Mouse (Mus musculus) C2C12 (cell line): ENCODE results near the gene Por. TPM values are rescaled to one million over a fixed set of nuclear protein-coding genes. Genes with fewer than 3 reads are reported as not detected.

Experiments
- H3K27me3 ChIP-seq: one replicate; pipeline ENCODE4 v1.6.1; 2011; ENCODE audit not compliant: control insufficient read depth, insufficient read depth, insufficient read length
- H3K36me3 ChIP-seq: one replicate; pipeline ENCODE4 v1.6.1; 2011; ENCODE audit not compliant: control insufficient read depth, insufficient read depth
- H3K4me3 ChIP-seq: one replicate; pipeline ENCODE4 v1.5.1; 2011; ENCODE audit warnings: mild to moderate bottlenecking, control low read depth; ENCODE audit not compliant: poor library complexity, insufficient read depth, severe bottlenecking
- H3K79me2 ChIP-seq: one replicate; pipeline ENCODE4 v1.6.1; 2011; ENCODE audit not compliant: control insufficient read depth, insufficient read depth
- H3K79me3 ChIP-seq: one replicate; pipeline ENCODE4 v1.6.1; 2011; ENCODE audit warnings: low read depth, control low read depth
- H3ac ChIP-seq: one replicate; pipeline ENCODE3; 2011; ENCODE audit warnings: low read depth; ENCODE audit not compliant: control insufficient read depth, insufficient read length
- CEBPB ChIP-seq: IDR thresholded peaks from one replicate; pipeline ENCODE4 v1.6.1; 2011; ENCODE audit warnings: low read depth, mild to moderate bottlenecking, control low read depth, moderate library complexity
- CTCF ChIP-seq: IDR thresholded peaks from one replicate; pipeline ENCODE4 v1.5.1; 2011; ENCODE audit not compliant: control insufficient read depth, insufficient read depth, insufficient read length
- FOSL1 ChIP-seq: IDR thresholded peaks from one replicate; pipeline ENCODE4 v1.8.0; 2011; ENCODE audit warnings: mild to moderate bottlenecking, low read length; ENCODE audit not compliant: poor library complexity, insufficient read depth, severe bottlenecking
- MAX ChIP-seq: IDR thresholded peaks from one replicate; pipeline ENCODE4 v1.6.1; 2011; ENCODE audit warnings: mild to moderate bottlenecking, control low read depth
- MYOD1 ChIP-seq: IDR thresholded peaks from one replicate; pipeline ENCODE4 v1.6.1; 2011; ENCODE audit warnings: low read depth; ENCODE audit not compliant: control insufficient read depth, insufficient read length
- MYOG ChIP-seq: IDR thresholded peaks from one replicate; pipeline ENCODE4 v1.6.1; 2011; ENCODE audit not compliant: control insufficient read depth, insufficient read length; ENCODE audit errors: extremely low read depth
- USF1 ChIP-seq: IDR thresholded peaks from one replicate; pipeline ENCODE4 v1.6.1; 2011; ENCODE audit warnings: low read depth, mild to moderate bottlenecking, control low read depth, moderate library complexity
- polyA plus RNA-seq: library from polyadenylated mRNA; unstranded; fragments of >200 nt; fragmentation: generic; extraction: Trizol; gene quantifications from one replicate; pipeline ENCODE4 v1.2.1, GENCODE M21; 2012; ENCODE audit warnings: missing spikeins

Gene Por
- polyA plus RNA-seq, 1 experiment, result 106 TPM

- Histone ChIP-seq H3ac (no peak overlapping the region), H3K36me3 (no peaks in the 10 kb centered on the region), H3K4me3 (no peak overlapping the region), H3K27me3 (no peaks in the 10 kb centered on the region), H3K79me2 (no peaks in the 10 kb centered on the region), H3K79me3 (no peaks in the 10 kb centered on the region)
- TF ChIP-seq FOSL1 (no peak), USF1 (no peak), CEBPB (no peak), MYOG (no peak), MYOD1 (no peak)
Observed at GRCm38 (mm10) chr5:135651536-135651935, 18.3 kb upstream of the Por start.

GRCm38 (mm10) chr5:135653209-135653608 lies 16.6 kb upstream of the Por start:
- Histone ChIP-seq H3K27me3 (no peaks in the 10 kb centered on the region), H3K79me3 (no peaks in the 10 kb centered on the region), H3K4me3 (no peak overlapping the region), H3ac (no peak overlapping the region), H3K79me2 (no peaks in the 10 kb centered on the region), H3K36me3 (no peaks in the 10 kb centered on the region)
- no peak for TF ChIP-seq MYOG
- no peak for TF ChIP-seq MAX
- no peak for TF ChIP-seq CEBPB
- no peak for TF ChIP-seq FOSL1

- H3K27me3 ChIP-seq, result no peaks in the 10 kb centered on the region
- H3ac ChIP-seq, result no peak overlapping the region
- no peak for TF ChIP-seq MYOD1
- H3K36me3 ChIP-seq, result no peaks in the 10 kb centered on the region
- H3K4me3 ChIP-seq, result no peak overlapping the region
- no peaks in the 10 kb centered on the region for H3K79me2 ChIP-seq
- no peaks in the 10 kb centered on the region for H3K79me3 ChIP-seq
Observed at GRCm38 (mm10) chr5:135656046-135656445, 13.8 kb upstream of the Por start.

GRCm38 (mm10) chr5:135657128-135657527 lies 12.7 kb upstream of the Por start:
- Histone ChIP-seq H3K79me3 (no peaks in the 10 kb centered on the region), H3ac (no peak overlapping the region), H3K27me3 (no peaks in the 10 kb centered on the region), H3K79me2 (no peaks in the 10 kb centered on the region), H3K36me3 (no peaks in the 10 kb centered on the region), H3K4me3 (no peak overlapping the region)
- TF ChIP-seq FOSL1 (no peak), CTCF (no peak), CEBPB (no peak), USF1 (no peak), MYOG (no peak), MYOD1 (no peak), MAX (no peak)

GRCm38 (mm10) chr5:135657703-135658373 lies 12.0 kb upstream of the Por start:
- TF ChIP-seq FOSL1, result no peak
- no peak for TF ChIP-seq MYOG
- no peak for TF ChIP-seq CEBPB
- TF ChIP-seq CTCF, result no peak
- no peak for TF ChIP-seq USF1
- no peak for TF ChIP-seq MAX
- no peak for TF ChIP-seq MYOD1
- Histone ChIP-seq H3K27me3 (no peaks in the 10 kb centered on the region), H3K79me2 (no peaks in the 10 kb centered on the region), H3K79me3 (no peaks in the 10 kb centered on the region), H3K36me3 (no peaks in the 10 kb centered on the region), H3K4me3 (no peak overlapping the region), H3ac (no peak overlapping the region)

- H3K36me3 ChIP-seq, result no peaks in the 10 kb centered on the region
- no peaks in the 10 kb centered on the region for H3K27me3 ChIP-seq
- H3ac ChIP-seq, result no peak overlapping the region
- no peak overlapping the region for H3K4me3 ChIP-seq
- H3K79me2 ChIP-seq, result no peaks in the 10 kb centered on the region
- H3K79me3 ChIP-seq, result no peaks in the 10 kb centered on the region
- TF ChIP-seq USF1 (no peak), CTCF (no peak), MYOD1 (no peak), FOSL1 (no peak), CEBPB (no peak), MAX (no peak), MYOG (no peak)
Observed at GRCm38 (mm10) chr5:135659956-135660355, 9.9 kb upstream of the Por start.
